Mouse (Mus musculus) heart, embryonic 11.5 days (tissue): ENCODE results near the gene Zfp870. TPM values are rescaled to one million over a fixed set of nuclear protein-coding genes. Genes with fewer than 3 reads are reported as not detected.

Source experiments
- ATAC-seq: fragments of 200-750 bp; cut with Nextera tagmentation; replicated peaks from 2 replicates; pipeline ENCODE4 v1.8.0; 2017; ENCODE audit warnings: moderate library complexity; ENCODE audit not compliant: insufficient number of reproducible peaks, low FRiP score, low TSS enrichment
- H3K27ac ChIP-seq: fragments of 300-500 bp; sonication (generic); 2 replicates; pipeline ENCODE4 v1.5.1; 2014; ENCODE audit warnings: mild to moderate bottlenecking, low read depth, low read length
- H3K27me3 ChIP-seq: fragments of 300-500 bp; sonication (generic); 2 replicates; pipeline ENCODE4 v1.6.1; 2014; ENCODE audit warnings: mild to moderate bottlenecking, low read length, mixed read lengths; ENCODE audit not compliant: control insufficient read depth, insufficient read depth
- H3K36me3 ChIP-seq: fragments of 300-500 bp; sonication (generic); 2 replicates; pipeline ENCODE4 v1.6.1; 2014; ENCODE audit warnings: mild to moderate bottlenecking, low read length, moderate library complexity, mixed read lengths; ENCODE audit not compliant: control insufficient read depth, insufficient read depth
- H3K4me1 ChIP-seq: fragments of 300-500 bp; sonication (generic); 2 replicates; pipeline ENCODE4 v1.6.1; 2014; ENCODE audit warnings: low read length; ENCODE audit not compliant: control insufficient read depth, insufficient read depth
- H3K4me2 ChIP-seq: fragments of 300-500 bp; sonication (generic); 2 replicates; pipeline ENCODE4 v1.6.1; 2014; ENCODE audit warnings: mild to moderate bottlenecking, moderate library complexity
- H3K4me3 ChIP-seq: fragments of 300-500 bp; sonication (generic); 2 replicates; pipeline ENCODE4 v1.5.1; 2014; ENCODE audit warnings: low read depth, low read length
- H3K9ac ChIP-seq: fragments of 300-500 bp; sonication (generic); 2 replicates; pipeline ENCODE4 v1.6.1; 2014; ENCODE audit warnings: mild to moderate bottlenecking, low read depth, low read length, moderate library complexity
- H3K9me3 ChIP-seq: fragments of 300-500 bp; sonication (generic); replicated peaks from 2 replicates; pipeline ENCODE4 v1.6.1; 2016; ENCODE audit warnings: low read length; ENCODE audit not compliant: control insufficient read depth
- WGBS: fragments of 180-500 bp; shearing (Covaris S2); extraction: QIAGEN DNeasy Blood & Tissue Kit; methylation state at CpG from one replicate; pipeline ENCODE4 v1.1.7; 2014; ENCODE audit not compliant: insufficient replicate concordance; 5-methylcytosine and 5-hydroxymethylcytosine counted together
- polyA plus RNA-seq: library from polyadenylated mRNA; unstranded; fragments of >200 nt; fragmentation: Nextera tagmentation; extraction: Ambion mirVana; gene quantifications from 2 replicates; pipeline ENCODE4 v1.2.1, GENCODE M21; 2014

Gene Zfp870
- polyA plus RNA-seq = 4.8 and 5.9 TPM in 2 replicates

DNA sequence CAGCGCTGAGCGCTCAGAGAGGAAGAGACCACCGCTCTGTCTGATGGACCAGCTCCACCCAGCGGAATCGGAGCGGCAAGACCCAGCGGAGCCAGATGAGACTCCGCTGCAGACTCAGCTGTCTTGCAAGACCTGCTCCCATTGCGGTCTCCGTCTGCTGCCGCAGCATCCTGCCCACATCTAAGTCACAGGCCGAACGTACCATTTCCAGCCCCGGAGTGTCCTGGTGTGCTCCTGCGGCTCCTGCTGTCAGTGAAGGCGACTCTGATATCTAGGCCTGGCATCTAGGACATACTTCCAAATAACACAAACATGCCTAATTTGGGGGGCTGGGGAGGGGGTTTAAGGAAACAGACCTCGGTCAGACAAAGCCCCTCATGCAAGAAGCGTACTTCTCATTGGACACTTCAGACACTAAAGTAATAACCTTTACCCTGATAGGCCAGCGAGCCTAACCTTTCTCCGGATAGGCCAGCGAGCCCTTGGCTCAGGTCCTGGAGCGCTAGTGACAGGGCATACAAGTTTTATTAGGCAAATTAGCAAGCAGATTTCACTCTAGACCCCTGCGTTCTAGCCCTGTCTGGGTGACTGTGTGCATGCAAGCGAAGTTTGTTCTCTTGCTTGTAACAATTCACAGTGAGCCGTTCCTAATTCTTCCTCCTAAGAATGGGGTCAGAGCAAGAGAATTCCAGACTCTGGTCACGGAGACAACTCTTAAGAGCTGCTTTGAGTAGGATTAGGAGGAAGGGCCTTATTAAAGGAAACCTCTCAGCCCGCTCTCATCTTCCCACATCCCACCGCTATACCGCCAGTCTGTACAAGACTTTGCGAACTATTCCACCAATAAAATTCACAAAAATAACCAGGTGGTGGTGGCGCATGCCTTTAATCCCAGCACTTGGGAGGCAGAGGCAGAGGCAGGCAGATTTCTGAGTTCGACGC, at the start of gene Zfp870:
TSS of gene Zfp870 (minus strand) at position 404 of the 942 bp plus-strand sequence.
- peak within 1 kb of the TSS; percentile 75 for H3K27ac ChIP-seq
- peak within 1 kb of the TSS; percentile 81 for H3K4me2 ChIP-seq
- ATAC-seq = peak; percentile 98
- peaks cover 8% of the 10 kb centered on the region for H3K4me1 ChIP-seq
- no peaks in the 10 kb centered on the region for H3K27me3 ChIP-seq
- peak within 1 kb of the TSS; percentile 90 for H3K9ac ChIP-seq
- WGBS = 12% methylated on average over 31 of the region's 33 CpGs
- H3K4me3 ChIP-seq = peak within 1 kb of the TSS; percentile 84
- no peaks in the 10 kb centered on the region for H3K9me3 ChIP-seq
- no peaks in the 10 kb centered on the region for H3K36me3 ChIP-seq

DNA sequence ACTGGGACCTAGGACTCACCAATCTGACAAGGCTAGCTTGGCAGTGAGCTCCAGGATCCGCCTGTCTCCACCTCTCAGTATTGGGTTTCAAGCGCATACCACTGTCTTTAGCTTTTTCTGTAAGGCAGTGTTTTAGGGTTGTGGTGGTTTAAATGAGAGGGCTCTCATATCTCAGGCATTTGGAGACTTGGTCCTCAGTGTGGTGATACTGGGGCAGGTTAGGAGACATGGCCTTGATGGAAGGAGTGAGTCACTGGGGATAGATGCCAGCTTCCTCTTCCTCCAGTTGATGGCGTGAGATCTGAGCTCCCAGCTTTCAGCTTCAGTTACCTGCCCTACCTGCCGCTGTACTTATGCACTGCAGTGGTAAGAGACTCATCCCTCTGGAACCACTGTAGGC, 48.4 kb upstream of the Zfp870 start:
- no peak for ATAC-seq
- WGBS = 78% methylated on average over 4 of the region's 4 CpGs
- no peak overlapping the region for H3K4me3 ChIP-seq
- H3K4me2 ChIP-seq = no peak overlapping the region
- no peak overlapping the region for H3K9ac ChIP-seq
- no peaks in the 10 kb centered on the region for H3K9me3 ChIP-seq
- H3K27ac ChIP-seq = no peak overlapping the region
- no peaks in the 10 kb centered on the region for H3K27me3 ChIP-seq
- H3K4me1 ChIP-seq = no peaks in the 10 kb centered on the region
- no peaks in the 10 kb centered on the region for H3K36me3 ChIP-seq

DNA sequence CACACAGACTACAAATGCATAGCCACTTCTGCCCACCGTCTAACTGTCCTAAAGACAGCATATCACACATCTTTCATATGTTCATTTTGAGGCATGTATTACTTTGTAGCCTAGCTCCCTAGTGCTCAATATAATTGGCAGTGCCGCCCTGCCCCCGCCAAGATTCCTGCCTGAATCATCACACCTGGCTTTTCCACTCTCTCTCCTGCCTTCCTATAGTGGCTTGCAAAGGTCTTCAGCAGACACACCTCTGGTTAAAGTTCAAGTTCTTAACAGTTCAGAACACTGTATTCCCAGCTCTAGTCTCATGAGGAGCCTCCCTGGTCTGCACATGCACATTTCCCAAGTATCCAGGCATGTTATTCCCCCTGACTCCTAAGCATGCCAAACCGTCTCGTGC, 36.4 kb upstream of the Zfp870 start:
- Histone ChIP-seq H3K4me3 (no peak overlapping the region), H3K27ac (no peak overlapping the region), H3K9me3 (no peaks in the 10 kb centered on the region), H3K9ac (no peak overlapping the region), H3K36me3 (no peaks in the 10 kb centered on the region), H3K27me3 (no peaks in the 10 kb centered on the region), H3K4me2 (no peak overlapping the region), H3K4me1 (no peaks in the 10 kb centered on the region)
- ATAC-seq = no peak
- WGBS = 74% methylated on average over 5 of the region's 5 CpGs

DNA sequence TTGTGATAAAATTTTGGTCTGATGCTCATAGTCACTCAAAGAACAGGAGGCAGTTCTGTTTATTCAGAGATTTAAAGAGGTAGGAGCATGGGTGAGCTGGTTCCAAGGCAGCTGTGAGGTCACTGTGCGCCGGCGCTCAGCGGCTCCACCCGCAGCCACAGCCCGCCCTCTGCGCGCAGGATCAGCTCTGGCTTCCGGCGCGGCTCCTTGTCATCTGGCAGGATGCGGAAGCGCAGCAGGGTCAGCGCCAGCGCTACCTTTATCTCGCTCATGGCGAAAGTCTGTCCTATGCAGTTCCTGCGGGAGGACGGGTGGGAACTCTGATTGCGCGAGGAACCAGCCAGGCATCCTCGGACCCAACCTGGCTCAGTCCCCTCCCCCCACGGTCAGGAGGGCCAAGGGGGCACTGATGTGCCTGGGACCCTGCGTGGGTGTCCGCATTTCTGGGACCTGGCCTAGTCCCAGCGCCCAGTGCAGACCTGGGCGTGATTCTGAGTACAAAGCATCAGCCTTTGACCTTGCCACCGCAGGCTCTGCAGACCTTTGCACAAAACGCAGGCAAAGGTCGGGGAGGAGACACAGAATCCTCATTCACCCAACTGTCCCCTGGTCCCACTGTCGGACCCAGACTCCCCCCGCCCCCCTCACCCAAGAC, 33.3 kb upstream of the Zfp870 start:
- 15% methylated on average over 32 of the region's 32 CpGs for WGBS
- H3K36me3 ChIP-seq = no peaks in the 10 kb centered on the region
- H3K27ac ChIP-seq = no peak overlapping the region
- peak; percentile 85 for ATAC-seq
- H3K9ac ChIP-seq = peak overlapping the region; percentile 69
- no peaks in the 10 kb centered on the region for H3K27me3 ChIP-seq
- H3K4me2 ChIP-seq = peak overlapping the region; percentile 75
- peak overlapping the region; percentile 45 for H3K4me3 ChIP-seq
- peaks cover 6% of the 10 kb centered on the region; the same call in 1 of the 2 replicates for H3K9me3 ChIP-seq
- H3K4me1 ChIP-seq = no peaks in the 10 kb centered on the region

DNA sequence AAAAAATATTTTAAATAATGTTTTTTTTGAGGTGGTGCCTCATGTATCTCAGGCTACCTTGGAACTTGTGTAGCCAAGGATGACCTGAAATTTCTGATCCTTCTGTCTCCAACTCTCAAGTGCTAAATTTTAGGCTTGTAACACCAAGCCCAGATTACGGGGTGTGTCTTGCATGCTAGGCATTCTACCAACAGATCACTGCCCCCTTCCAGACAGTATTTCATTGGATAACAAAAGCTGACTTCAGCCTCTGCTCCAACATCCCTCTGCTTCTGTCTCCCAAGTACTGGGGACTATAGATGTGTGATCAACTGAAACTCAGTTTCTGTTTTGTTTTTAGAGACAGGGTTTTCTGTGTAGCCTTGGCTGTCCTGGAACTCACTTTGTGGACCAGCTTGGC, 32.2 kb upstream of the Zfp870 start:
- H3K9me3 ChIP-seq = peaks cover 6% of the 10 kb centered on the region; the same call in 1 of the 2 replicates
- ATAC-seq = no peak
- 93% methylated on average over 1 of the region's 1 CpGs for WGBS
- H3K4me3 ChIP-seq = no peak overlapping the region
- H3K27ac ChIP-seq = no peak overlapping the region
- no peaks in the 10 kb centered on the region for H3K4me1 ChIP-seq
- H3K9ac ChIP-seq = no peak overlapping the region
- H3K4me2 ChIP-seq = no peak overlapping the region
- no peaks in the 10 kb centered on the region for H3K27me3 ChIP-seq
- no peaks in the 10 kb centered on the region for H3K36me3 ChIP-seq

DNA sequence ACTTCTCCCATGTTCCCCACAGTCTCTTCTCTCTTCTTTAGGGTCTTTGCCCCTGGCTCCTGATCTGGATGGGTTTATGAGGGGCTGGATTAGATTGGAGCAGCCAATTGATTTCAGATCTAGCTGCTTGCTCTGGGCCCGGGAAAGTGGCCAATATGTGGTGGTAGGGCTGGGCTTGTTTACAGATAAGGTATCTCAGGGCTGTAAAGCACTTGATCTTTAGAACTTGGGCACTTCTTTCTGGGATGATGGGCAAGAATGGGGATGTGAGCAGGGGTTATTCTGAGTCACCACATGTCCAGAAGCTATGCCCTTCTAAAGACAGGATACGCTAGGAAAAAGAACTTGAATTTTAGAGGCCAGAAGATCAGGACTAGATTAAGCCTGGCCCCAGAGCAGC, 27.7 kb upstream of the Zfp870 start:
- Histone ChIP-seq H3K4me1 (no peaks in the 10 kb centered on the region), H3K4me2 (no peak overlapping the region), H3K27me3 (no peaks in the 10 kb centered on the region), H3K4me3 (no peak overlapping the region), H3K27ac (no peak overlapping the region), H3K36me3 (no peaks in the 10 kb centered on the region), H3K9me3 (peaks cover 6% of the 10 kb centered on the region; the same call in 1 of the 2 replicates), H3K9ac (no peak overlapping the region)
- WGBS = 60% methylated on average over 2 of the region's 2 CpGs
- ATAC-seq = no peak

DNA sequence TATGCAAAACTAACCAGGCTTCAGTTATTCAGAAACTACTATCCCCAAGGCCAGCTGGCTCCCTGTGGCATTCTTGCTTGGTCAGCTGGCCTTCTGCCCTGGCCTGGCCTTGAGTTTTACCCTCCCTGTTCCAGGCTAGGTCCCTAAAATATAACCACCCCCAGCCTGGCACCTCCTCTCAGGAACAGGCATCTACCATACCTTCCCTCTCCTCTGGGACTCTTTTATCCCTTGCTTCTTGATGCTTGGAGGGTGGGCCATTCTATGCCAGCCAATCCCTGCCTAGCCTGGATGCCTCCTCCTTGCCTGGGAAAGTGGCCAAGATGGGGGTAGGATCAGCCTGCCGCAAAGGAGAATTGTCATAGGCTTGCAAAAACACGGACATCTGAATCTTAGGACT, 25.7 kb upstream of the Zfp870 start, which contains the start of gene Cyp4f14:
TSS of gene Cyp4f14 (minus strand) at position 212 of the 400 bp plus-strand sequence.
- WGBS = 58% methylated on average over 2 of the region's 2 CpGs

DNA sequence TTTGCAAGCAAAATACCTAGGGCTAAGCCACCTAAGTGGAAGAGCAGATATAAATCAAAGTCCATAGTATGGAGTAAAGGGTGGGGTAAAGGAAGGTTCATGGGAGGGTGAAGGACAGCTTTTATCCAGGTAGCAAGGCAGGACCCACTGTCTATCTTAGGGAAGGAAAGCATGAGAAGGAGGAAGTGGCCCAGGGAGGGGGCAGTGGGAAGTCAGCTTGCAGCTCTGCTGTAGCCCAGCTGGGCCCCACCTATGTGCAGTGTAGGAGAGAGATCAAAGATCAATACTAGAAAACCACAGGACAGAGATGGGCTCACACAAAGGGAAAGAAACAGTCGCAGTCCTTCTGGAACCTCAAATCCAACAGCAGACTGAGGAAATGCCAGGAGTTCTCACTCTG, 24.6 kb upstream of the Zfp870 start:
- H3K27me3 ChIP-seq = no peaks in the 10 kb centered on the region
- WGBS = 82% methylated on average over 1 of the region's 1 CpGs
- no peak overlapping the region for H3K4me3 ChIP-seq
- H3K4me1 ChIP-seq = no peaks in the 10 kb centered on the region
- H3K36me3 ChIP-seq = no peaks in the 10 kb centered on the region
- H3K9ac ChIP-seq = no peak overlapping the region
- H3K9me3 ChIP-seq = 0 out of 2 replicates have a peak, but pooled peaks cover 4% of the 10 kb centered on the region
- no peak overlapping the region for H3K27ac ChIP-seq
- no peak overlapping the region for H3K4me2 ChIP-seq
- no peak for ATAC-seq

More for the DNA sequence above, 25.7 kb upstream of the Zfp870 start, which contains the start of gene Cyp4f14:
- no peaks in the 10 kb centered on the region for H3K27me3 ChIP-seq
- H3K9me3 ChIP-seq = peaks cover 6% of the 10 kb centered on the region; the same call in 1 of the 2 replicates
- ATAC-seq = no peak
- H3K4me3 ChIP-seq = no peak within 1 kb of the TSS
- no peaks in the 10 kb centered on the region for H3K4me1 ChIP-seq
- no peak within 1 kb of the TSS for H3K9ac ChIP-seq
- H3K36me3 ChIP-seq = no peaks in the 10 kb centered on the region
- H3K4me2 ChIP-seq = no peak within 1 kb of the TSS
- no peak within 1 kb of the TSS for H3K27ac ChIP-seq
